Mouse (Mus musculus): ENCODE data around the gene Fads2. TPM values are rescaled to one million over a fixed set of nuclear protein-coding genes. Genes with fewer than 3 reads are reported as not detected.

The Fads2 gene
- polyA plus RNA-seq, 1 experiment = 36.3 TPM

DNA sequence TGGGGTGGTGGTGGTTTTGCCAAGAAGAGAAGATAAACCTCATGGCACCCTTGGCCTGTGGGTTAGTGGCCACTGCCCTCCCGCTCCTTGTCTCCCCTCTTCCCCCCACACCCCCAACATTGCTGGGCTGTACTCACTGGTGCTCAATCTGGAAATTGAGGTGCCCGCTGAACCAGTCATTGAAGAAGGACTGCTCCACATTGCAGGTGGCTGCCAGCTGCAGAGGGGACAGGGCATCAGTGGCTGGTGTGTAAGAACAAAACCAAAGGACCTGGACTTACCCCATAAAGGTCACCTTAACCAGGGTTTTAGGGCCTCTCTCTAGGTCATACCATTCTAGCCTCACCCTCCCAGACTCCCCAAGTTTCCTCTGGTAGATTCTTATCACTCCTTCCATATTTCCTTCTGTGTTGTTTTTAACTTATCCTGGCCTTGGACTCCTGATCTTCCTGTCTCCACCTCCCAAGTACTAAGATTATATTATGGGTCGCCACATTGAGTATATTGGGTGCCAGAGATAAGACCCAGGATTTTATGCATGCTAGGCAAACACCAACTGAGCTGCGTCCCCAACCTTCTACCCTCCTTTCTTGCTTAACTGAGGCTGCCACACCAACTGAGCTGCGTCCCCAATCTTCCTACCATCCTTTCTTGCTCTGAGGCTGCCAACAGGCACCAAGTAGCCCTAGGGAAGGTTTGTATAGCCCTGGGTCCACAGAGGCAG, 35.9 kb downstream of the Fads2 start:
- DNase-seq = no peak
- Histone ChIP-seq H3K4me3 (ENCODE audit: control insufficient read depth, insufficient read depth, low read length) (no peak overlapping the region), H3K36me3 (ENCODE audit: control insufficient read depth, insufficient read depth, low read length) (no peaks in the 10 kb centered on the region), H3K4me1 (replicated peaks; ENCODE audit: control insufficient read depth, insufficient read depth, low read length) (peaks cover 51% of the 10 kb centered on the region), H3K27ac (ENCODE audit: control insufficient read depth, insufficient read depth, low read length) (no peak overlapping the region), H3K27me3 (ENCODE audit: control insufficient read depth, insufficient read depth, low read length) (no peaks in the 10 kb centered on the region)
- TF ChIP-seq CTCF (IDR thresholded peaks at IDR 0.05; ENCODE audit: borderline replicate concordance, control insufficient read depth, extremely low read depth, insufficient read depth, low read length, poor library complexity) (0 out of 2 replicates have a peak, but pooled peaks have one; percentile 12), POLR2A (IDR thresholded peaks at IDR 0.05; ENCODE audit: control insufficient read depth, extremely low read depth, insufficient read depth, low read length, poor library complexity) (no peak)
- WGBS = 63% methylated on average over 5 of the region's 5 CpGs

DNA sequence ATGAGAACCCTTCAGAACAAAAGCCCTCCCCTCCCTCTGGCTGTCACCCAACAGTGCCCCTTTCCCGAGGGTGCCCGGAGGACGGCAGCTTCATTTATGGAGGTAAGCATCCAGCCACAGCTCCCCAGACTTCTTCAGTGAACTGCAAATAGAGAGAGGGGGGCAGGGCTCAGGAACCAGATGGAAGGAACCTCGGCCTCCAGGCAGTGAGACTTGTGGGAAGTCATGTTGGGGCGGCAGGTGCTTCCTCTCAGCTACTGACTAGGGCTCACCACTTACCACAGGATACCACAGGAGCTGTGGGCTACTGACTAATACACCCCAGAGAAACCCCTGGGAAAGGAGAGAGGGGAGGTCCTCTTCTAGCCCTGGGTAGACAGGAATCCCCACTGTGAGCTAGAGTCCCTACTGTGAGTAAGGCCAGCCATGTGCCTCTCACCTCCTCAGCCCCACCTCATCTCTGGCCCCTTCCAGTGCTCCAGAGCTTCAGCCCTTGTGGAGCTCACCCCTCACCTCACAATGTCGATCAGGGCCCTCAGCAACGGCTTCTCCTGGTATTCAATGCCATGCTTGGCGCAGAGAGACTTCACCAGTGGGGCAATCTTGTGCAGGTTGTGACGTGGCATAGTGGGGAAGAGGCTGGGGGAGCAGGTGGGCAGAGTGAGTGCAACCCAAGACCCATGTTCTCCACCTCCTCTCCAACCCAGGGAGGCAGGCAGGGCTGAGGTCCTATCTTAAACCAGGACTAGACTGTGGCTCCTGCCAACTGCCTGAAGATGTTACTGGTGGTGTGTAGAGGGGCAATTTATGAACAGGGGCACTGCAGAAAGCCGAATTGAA, 37.2 kb downstream of the Fads2 start:
- no peaks in the 10 kb centered on the region for H3K36me3 ChIP-seq (ENCODE audit: control insufficient read depth, insufficient read depth, low read length)
- no peak overlapping the region for H3K4me3 ChIP-seq (ENCODE audit: control insufficient read depth, insufficient read depth, low read length)

DNA sequence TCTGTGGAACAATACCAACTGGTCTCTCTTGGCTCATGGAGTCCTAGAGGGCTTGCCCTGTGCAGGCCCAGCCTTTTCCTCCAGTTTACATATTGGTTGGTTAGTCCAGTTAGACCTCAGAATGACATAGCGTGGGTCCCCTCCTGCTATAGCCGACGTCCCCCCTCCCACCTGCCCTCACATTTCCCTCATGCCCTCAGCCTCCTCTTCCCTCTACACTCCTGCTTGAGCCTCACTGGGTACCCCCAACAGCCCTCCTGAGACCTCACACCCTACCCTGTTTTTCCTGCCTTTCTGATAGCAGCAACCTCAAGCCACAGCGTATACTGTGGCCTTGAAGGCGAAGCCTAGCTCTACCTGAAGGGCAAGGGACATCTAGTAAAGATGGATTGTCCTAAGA, 38.7 kb downstream of the Fads2 start:
- DNase-seq = no peak
- Histone ChIP-seq H3K4me3 (ENCODE audit: control insufficient read depth, insufficient read depth, low read length) (no peak overlapping the region), H3K4me1 (replicated peaks; ENCODE audit: control insufficient read depth, insufficient read depth, low read length) (peaks cover 43% of the 10 kb centered on the region), H3K27me3 (ENCODE audit: control insufficient read depth, insufficient read depth, low read length) (no peaks in the 10 kb centered on the region), H3K36me3 (ENCODE audit: control insufficient read depth, insufficient read depth, low read length) (no peaks in the 10 kb centered on the region), H3K27ac (ENCODE audit: control insufficient read depth, insufficient read depth, low read length) (no peak overlapping the region)
- TF ChIP-seq CTCF (IDR thresholded peaks at IDR 0.05; ENCODE audit: borderline replicate concordance, control insufficient read depth, extremely low read depth, insufficient read depth, low read length, poor library complexity) = no peak
- TF ChIP-seq POLR2A (IDR thresholded peaks at IDR 0.05; ENCODE audit: control insufficient read depth, extremely low read depth, insufficient read depth, low read length, poor library complexity) = no peak
- 42% methylated on average over 5 of the region's 5 CpGs for WGBS

More for the DNA sequence above, 37.2 kb downstream of the Fads2 start:
- Histone ChIP-seq H3K27me3 (ENCODE audit: control insufficient read depth, insufficient read depth, low read length) (no peaks in the 10 kb centered on the region), H3K27ac (ENCODE audit: control insufficient read depth, insufficient read depth, low read length) (peak overlapping the region; percentile 63), H3K4me1 (replicated peaks; ENCODE audit: control insufficient read depth, insufficient read depth, low read length) (peaks cover 43% of the 10 kb centered on the region)
- TF ChIP-seq CTCF (IDR thresholded peaks at IDR 0.05; ENCODE audit: borderline replicate concordance, control insufficient read depth, extremely low read depth, insufficient read depth, low read length, poor library complexity) (no peak), POLR2A (IDR thresholded peaks at IDR 0.05; ENCODE audit: control insufficient read depth, extremely low read depth, insufficient read depth, low read length, poor library complexity) (no peak)
- WGBS = 5% methylated on average over 10 of the region's 10 CpGs
- DNase-seq = peak; percentile 69

DNA sequence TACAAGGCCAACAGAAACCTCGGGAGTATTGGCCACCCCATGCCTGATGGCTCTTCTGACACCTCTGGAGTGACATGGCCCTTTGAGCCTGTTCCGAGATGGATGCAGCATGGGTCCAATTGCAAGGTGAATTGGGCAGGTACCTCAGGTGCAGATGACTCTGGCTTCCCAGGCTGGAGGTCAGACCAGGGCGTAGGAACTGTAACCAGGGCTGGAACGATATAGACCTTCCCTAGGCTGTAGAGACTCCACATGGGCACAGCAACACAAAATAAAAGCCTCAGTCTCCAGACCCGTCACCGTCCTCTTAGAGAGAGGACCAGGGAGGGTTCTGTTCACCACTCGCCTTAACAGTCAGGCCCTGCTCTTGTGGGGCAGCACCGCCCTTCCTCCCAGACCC, 39.3 kb downstream of the Fads2 start:
- no peak for TF ChIP-seq POLR2A (IDR thresholded peaks at IDR 0.05; ENCODE audit: control insufficient read depth, extremely low read depth, insufficient read depth, low read length, poor library complexity)
- no peak for TF ChIP-seq CTCF (IDR thresholded peaks at IDR 0.05; ENCODE audit: borderline replicate concordance, control insufficient read depth, extremely low read depth, insufficient read depth, low read length, poor library complexity)
- H3K27me3 ChIP-seq (ENCODE audit: control insufficient read depth, insufficient read depth, low read length) = no peaks in the 10 kb centered on the region
- no peak for DNase-seq
- no peak overlapping the region for H3K4me3 ChIP-seq (ENCODE audit: control insufficient read depth, insufficient read depth, low read length)
- H3K27ac ChIP-seq (ENCODE audit: control insufficient read depth, insufficient read depth, low read length) = no peak overlapping the region
- H3K36me3 ChIP-seq (ENCODE audit: control insufficient read depth, insufficient read depth, low read length) = no peaks in the 10 kb centered on the region
- peaks cover 42% of the 10 kb centered on the region for H3K4me1 ChIP-seq (replicated peaks; ENCODE audit: control insufficient read depth, insufficient read depth, low read length)
- 93% methylated on average over 8 of the region's 8 CpGs for WGBS

DNA sequence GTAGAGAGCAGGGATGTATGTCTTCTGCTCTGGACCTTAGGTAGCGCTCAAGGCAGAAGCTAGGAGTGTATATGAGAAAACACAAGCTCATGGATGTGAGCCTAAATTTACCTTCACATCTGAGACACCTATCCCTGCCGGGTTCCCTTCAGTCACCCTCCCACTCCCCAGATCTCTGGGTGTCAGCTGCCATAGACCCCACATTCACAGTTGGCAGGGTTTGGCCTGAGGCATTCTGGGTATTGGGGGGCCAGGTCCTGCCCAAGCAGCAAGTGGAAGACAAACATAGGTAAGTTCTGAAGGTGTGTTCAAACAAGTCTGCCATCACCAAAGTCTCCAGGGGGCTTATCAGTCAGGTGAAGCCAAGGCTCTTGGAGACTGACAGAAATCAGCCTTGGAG, 39.9 kb downstream of the Fads2 start:
- DNase-seq = no peak
- Histone ChIP-seq H3K4me1 (replicated peaks; ENCODE audit: control insufficient read depth, insufficient read depth, low read length) (peaks cover 35% of the 10 kb centered on the region), H3K27ac (ENCODE audit: control insufficient read depth, insufficient read depth, low read length) (no peak overlapping the region), H3K27me3 (ENCODE audit: control insufficient read depth, insufficient read depth, low read length) (no peaks in the 10 kb centered on the region), H3K36me3 (ENCODE audit: control insufficient read depth, insufficient read depth, low read length) (no peaks in the 10 kb centered on the region), H3K4me3 (ENCODE audit: control insufficient read depth, insufficient read depth, low read length) (no peak overlapping the region)
- 96% methylated on average over 2 of the region's 2 CpGs for WGBS
- no peak for TF ChIP-seq POLR2A (IDR thresholded peaks at IDR 0.05; ENCODE audit: control insufficient read depth, extremely low read depth, insufficient read depth, low read length, poor library complexity)
- no peak for TF ChIP-seq CTCF (IDR thresholded peaks at IDR 0.05; ENCODE audit: borderline replicate concordance, control insufficient read depth, extremely low read depth, insufficient read depth, low read length, poor library complexity)

DNA sequence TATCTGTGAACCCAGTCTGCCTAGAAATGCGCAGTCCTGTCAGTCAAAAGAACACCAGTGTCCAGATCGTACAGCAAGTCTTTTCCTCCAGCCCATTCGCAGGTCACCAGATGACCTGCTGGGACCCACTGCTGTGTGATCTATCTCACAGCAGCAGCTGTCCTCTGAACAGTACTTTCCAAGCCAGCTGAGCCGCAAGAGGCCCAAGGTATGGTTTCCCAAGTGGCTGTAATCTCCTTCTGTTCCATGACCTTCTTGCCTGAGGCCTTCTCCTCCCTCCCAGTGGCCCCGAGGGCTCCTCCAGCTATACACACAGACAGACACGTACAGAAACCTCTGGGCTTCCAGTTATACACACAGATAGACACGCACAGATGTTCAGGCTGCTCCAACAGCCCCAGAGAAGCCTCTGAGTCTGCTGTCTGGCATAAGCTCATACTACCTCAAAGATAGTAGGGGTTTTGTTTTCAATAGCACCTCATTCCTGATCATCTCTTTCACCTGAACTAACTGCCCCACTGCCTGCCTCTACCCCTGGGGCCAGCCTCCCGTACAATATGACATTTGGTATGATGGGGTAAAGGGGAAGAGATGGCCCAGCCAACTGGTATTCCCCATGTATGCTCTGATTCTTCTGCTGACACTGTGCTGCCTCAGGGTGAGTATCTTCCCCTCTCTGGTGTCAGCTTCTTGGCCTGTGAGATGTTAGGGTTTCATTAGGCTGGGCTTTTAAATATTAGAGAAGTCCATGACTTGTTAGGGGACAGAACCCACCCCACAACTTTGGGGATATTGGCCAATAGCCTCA, 40.6 kb downstream of the Fads2 start:
- WGBS = 73% methylated on average over 8 of the region's 8 CpGs
- TF ChIP-seq CTCF (IDR thresholded peaks at IDR 0.05; ENCODE audit: borderline replicate concordance, control insufficient read depth, extremely low read depth, insufficient read depth, low read length, poor library complexity) = no peak
- TF ChIP-seq POLR2A (IDR thresholded peaks at IDR 0.05; ENCODE audit: control insufficient read depth, extremely low read depth, insufficient read depth, low read length, poor library complexity) = no peak
- no peak overlapping the region for H3K27ac ChIP-seq (ENCODE audit: control insufficient read depth, insufficient read depth, low read length)
- H3K36me3 ChIP-seq (ENCODE audit: control insufficient read depth, insufficient read depth, low read length) = no peaks in the 10 kb centered on the region
- no peak overlapping the region for H3K4me3 ChIP-seq (ENCODE audit: control insufficient read depth, insufficient read depth, low read length)
- peaks cover 29% of the 10 kb centered on the region for H3K4me1 ChIP-seq (replicated peaks; ENCODE audit: control insufficient read depth, insufficient read depth, low read length)
- H3K27me3 ChIP-seq (ENCODE audit: control insufficient read depth, insufficient read depth, low read length) = no peaks in the 10 kb centered on the region
- DNase-seq = no peak
